Mouse (Mus musculus) hindbrain, embryonic 16.5 days (tissue): ENCODE results near the gene Frat2. TPM values are rescaled to one million over a fixed set of nuclear protein-coding genes. Genes with fewer than 3 reads are reported as not detected.

Experiments
- ATAC-seq: fragments of 200-750 bp; cut with Nextera tagmentation; 2 replicates; pipeline ENCODE4 v1.8.0; 2017; ENCODE audit warnings: moderate TSS enrichment, moderate library complexity
- H3K27ac ChIP-seq: fragments of 300-500 bp; sonication (generic); 2 replicates; pipeline ENCODE4 v1.5.1; 2014; ENCODE audit warnings: low read depth, mild to moderate bottlenecking, control low read depth, low read length, moderate library complexity
- H3K27me3 ChIP-seq: fragments of 300-500 bp; sonication (generic); replicated peaks from 2 replicates; pipeline ENCODE4 v1.6.1; 2014; ENCODE audit warnings: low read length; ENCODE audit not compliant: control insufficient read depth, insufficient read depth
- H3K36me3 ChIP-seq: fragments of 300-500 bp; sonication (generic); 2 replicates; pipeline ENCODE4 v1.6.1; 2014; ENCODE audit warnings: mild to moderate bottlenecking, low read length, moderate library complexity, mixed read lengths; ENCODE audit not compliant: control insufficient read depth, insufficient read depth
- H3K4me1 ChIP-seq: fragments of 300-500 bp; sonication (generic); 2 replicates; pipeline ENCODE4 v1.6.1; 2014; ENCODE audit warnings: low read depth, low read length; ENCODE audit not compliant: control insufficient read depth, insufficient read depth
- H3K4me2 ChIP-seq: fragments of 300-500 bp; sonication (generic); 2 replicates; pipeline ENCODE4 v1.6.1; 2014; ENCODE audit warnings: mild to moderate bottlenecking, low read length, control low read depth, moderate library complexity
- H3K4me3 ChIP-seq: fragments of 300-500 bp; sonication (generic); 2 replicates; pipeline ENCODE4 v1.5.1; 2014; ENCODE audit warnings: mild to moderate bottlenecking, low read length, control low read depth, moderate library complexity
- H3K9ac ChIP-seq: fragments of 300-500 bp; sonication (generic); 2 replicates; pipeline ENCODE4 v1.6.1; 2014; ENCODE audit warnings: low read depth, mild to moderate bottlenecking, control low read depth, low read length, moderate library complexity
- H3K9me3 ChIP-seq: fragments of 300-500 bp; sonication (generic); 2 replicates; pipeline ENCODE4 v1.6.1; 2014; ENCODE audit warnings: mild to moderate bottlenecking, low read length, moderate library complexity; ENCODE audit not compliant: control insufficient read depth
- WGBS: fragments of 180-500 bp; shearing (Covaris S2); extraction: QIAGEN DNeasy Blood & Tissue Kit; methylation state at CpG from one replicate; pipeline ENCODE4 v1.1.7; 2014; 5-methylcytosine and 5-hydroxymethylcytosine counted together
- polyA plus RNA-seq: library from polyadenylated mRNA; unstranded; fragments of >200 nt; fragmentation: Nextera tagmentation; extraction: Ambion mirVana; gene quantifications from 2 replicates; pipeline ENCODE4 v1.2.1, GENCODE M21; 2015

The Frat2 gene
- polyA plus RNA-seq, 1 experiment from 2014 or later: 4.3 TPM

DNA sequence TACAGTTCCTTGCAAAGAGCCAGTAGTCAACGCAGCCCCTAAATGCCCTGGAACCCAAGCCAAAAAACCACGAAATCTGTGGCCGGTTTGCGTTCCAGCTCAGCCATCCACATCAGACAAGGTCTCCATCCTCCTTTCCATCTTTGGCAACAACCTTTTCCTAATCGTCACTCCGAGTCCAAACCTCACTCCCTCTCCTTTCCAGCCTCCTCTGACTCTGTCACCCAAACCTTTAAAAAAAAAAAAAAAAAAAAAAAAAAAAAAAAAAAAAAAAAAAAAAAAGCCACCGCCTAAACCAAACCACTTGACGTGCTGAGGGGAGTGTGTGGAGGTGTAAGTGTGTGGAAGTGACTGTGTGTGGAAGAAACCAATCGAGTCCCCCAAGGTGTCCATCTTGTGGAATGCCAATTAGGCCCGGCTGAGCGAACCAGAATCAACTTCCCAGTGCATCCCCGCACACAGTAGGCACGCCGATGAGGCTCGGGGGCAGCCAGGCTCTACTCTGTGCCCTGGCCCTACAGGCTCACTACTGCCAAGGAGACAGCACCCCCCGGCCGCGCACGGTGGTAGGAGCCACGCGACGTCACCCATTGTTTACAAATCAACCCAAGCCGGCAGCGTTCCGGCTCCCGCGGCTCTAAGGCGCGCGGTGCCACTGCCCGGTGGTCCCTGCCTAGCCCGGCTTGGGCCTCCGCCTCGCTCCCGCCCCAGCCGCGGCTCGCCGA lies 18.4 kb downstream of the Frat2 start, which contains the start of gene Frat1:
Gene Frat1 (plus strand): TSS at position 590 of the 725 bp plus-strand sequence.
- 0% methylated on average over 36 of the region's 39 CpGs for WGBS
- ATAC-seq: peak; percentile 98

GRCm38 (mm10) chr19:41828941-41829340 lies 19.0 kb downstream of the Frat2 start:
- no peak for ATAC-seq
- no peaks in the 10 kb centered on the region for H3K9me3 ChIP-seq
- 66% methylated on average over 3 of the region's 3 CpGs for WGBS
- peak overlapping the region; percentile 78 for H3K9ac ChIP-seq
- peak overlapping the region; percentile 78 for H3K4me2 ChIP-seq
- peak overlapping the region; percentile 73 for H3K4me3 ChIP-seq
- peak overlapping the region; percentile 92 for H3K27ac ChIP-seq
- no peaks in the 10 kb centered on the region for H3K27me3 ChIP-seq
- H3K4me1 ChIP-seq: peaks cover 18% of the 10 kb centered on the region
- H3K36me3 ChIP-seq: no peaks in the 10 kb centered on the region

More for the DNA sequence above, 18.4 kb downstream of the Frat2 start, which contains the start of gene Frat1:
- H3K4me1 ChIP-seq: peaks cover 18% of the 10 kb centered on the region
- peak within 1 kb of the TSS; percentile 92 for H3K27ac ChIP-seq
- no peaks in the 10 kb centered on the region for H3K36me3 ChIP-seq
- H3K4me3 ChIP-seq: peak within 1 kb of the TSS; percentile 73
- peak within 1 kb of the TSS; percentile 78 for H3K9ac ChIP-seq
- H3K4me2 ChIP-seq: peak within 1 kb of the TSS; percentile 78
- H3K9me3 ChIP-seq: no peaks in the 10 kb centered on the region
- H3K27me3 ChIP-seq: no peaks in the 10 kb centered on the region

- H3K9me3 ChIP-seq: no peaks in the 10 kb centered on the region
- no peak overlapping the region for H3K9ac ChIP-seq
- WGBS: 82% methylated on average over 3 of the region's 3 CpGs
- no peaks in the 10 kb centered on the region for H3K27me3 ChIP-seq
- ATAC-seq: no peak
- no peak overlapping the region for H3K4me3 ChIP-seq
- no peak overlapping the region for H3K27ac ChIP-seq
- H3K4me2 ChIP-seq: no peak overlapping the region
- H3K4me1 ChIP-seq: peaks cover 3% of the 10 kb centered on the region
- H3K36me3 ChIP-seq: no peaks in the 10 kb centered on the region
Measured at GRCm38 (mm10) chr19:41826529-41826928, 21.4 kb downstream of the Frat2 start.

DNA sequence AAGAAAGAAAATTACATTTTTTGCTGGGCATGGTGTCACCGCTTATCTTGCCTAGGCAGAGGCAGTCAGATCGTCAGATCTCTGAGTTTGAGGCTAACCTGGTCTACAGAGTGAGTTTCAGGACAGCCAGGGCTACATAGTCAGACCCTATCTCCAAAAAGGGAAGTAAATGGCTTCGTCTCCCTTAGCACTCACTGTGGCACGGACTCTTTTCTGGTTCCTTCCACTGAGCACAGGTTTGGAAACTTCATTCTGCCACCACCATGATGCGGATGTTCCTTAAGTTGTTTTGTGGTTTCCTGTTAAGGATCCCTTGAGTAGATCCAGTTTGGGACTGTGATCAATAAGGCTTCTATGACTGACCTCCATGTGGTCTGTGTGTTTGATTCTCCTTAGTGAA lies 23.0 kb downstream of the Frat2 start:
- no peaks in the 10 kb centered on the region for H3K36me3 ChIP-seq
- H3K4me3 ChIP-seq: no peak overlapping the region
- H3K9ac ChIP-seq: no peak overlapping the region
- no peak overlapping the region for H3K27ac ChIP-seq
- whole genome bisulfite sequencing: 84% methylated on average over 5 of the region's 5 CpGs
- H3K27me3 ChIP-seq: no peaks in the 10 kb centered on the region
- H3K4me1 ChIP-seq: no peaks in the 10 kb centered on the region
- no peaks in the 10 kb centered on the region for H3K9me3 ChIP-seq
- no peak for ATAC-seq
- H3K4me2 ChIP-seq: no peak overlapping the region

DNA sequence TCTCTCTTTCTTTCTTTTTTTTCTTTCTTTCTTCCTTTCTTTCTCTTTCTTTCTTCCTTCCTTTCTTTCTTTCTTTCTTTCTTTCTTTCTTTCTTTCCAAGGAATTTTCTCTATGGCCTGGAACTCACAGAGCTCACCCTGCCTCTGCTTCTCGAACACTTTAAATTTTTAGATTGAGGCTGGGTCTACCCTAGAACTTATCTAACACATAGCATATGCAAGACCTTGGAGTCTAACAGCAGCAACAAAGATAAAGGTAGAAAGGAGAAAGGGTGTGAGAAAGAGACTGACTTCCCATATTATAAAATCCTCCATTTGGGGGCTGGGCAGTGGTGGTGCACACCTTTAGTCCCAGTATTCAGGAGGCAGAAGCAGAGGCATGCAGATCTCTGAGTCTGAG lies 25.3 kb downstream of the Frat2 start:
- Histone ChIP-seq H3K4me2 (no peak overlapping the region), H3K9ac (no peak overlapping the region), H3K27ac (no peak overlapping the region), H3K9me3 (no peaks in the 10 kb centered on the region), H3K4me1 (no peaks in the 10 kb centered on the region), H3K4me3 (no peak overlapping the region), H3K27me3 (no peaks in the 10 kb centered on the region), H3K36me3 (no peaks in the 10 kb centered on the region)
- WGBS: 92% methylated on average over 1 of the region's 1 CpGs
- no peak for ATAC-seq

- Histone ChIP-seq H3K4me1 (no peaks in the 10 kb centered on the region), H3K36me3 (no peaks in the 10 kb centered on the region), H3K9me3 (no peaks in the 10 kb centered on the region), H3K4me2 (no peak overlapping the region), H3K4me3 (no peak overlapping the region), H3K27me3 (no peaks in the 10 kb centered on the region), H3K27ac (no peak overlapping the region), H3K9ac (no peak overlapping the region)
- WGBS: 14% methylated on average over 5 of the region's 5 CpGs
- ATAC-seq: no peak
Measured at GRCm38 (mm10) chr19:41821436-41821835, 26.5 kb downstream of the Frat2 start.

DNA sequence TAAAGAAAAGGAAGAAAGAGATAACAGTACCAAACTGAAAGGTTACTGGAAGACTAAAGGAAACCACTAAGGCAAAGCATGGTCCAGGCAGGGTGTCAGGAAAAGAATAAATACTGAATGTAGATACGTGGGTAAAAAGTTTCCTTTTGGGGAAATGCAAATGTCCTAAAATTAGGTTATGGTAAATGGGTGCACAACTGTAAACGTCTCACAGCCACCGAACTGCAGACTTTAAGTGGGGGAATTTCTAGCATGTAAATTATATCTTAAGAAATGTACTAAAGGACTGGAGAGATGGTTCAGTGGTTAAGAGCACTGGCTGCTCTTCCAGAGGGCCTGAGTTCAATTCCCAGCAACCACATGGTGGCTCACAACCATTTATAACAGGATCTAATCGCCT lies 29.2 kb downstream of the Frat2 start:
- 85% methylated on average over 4 of the region's 4 CpGs for WGBS
- no peaks in the 10 kb centered on the region for H3K9me3 ChIP-seq
- no peaks in the 10 kb centered on the region for H3K27me3 ChIP-seq
- ATAC-seq: no peak
- H3K4me2 ChIP-seq: no peak overlapping the region
- no peak overlapping the region for H3K9ac ChIP-seq
- no peak overlapping the region for H3K27ac ChIP-seq
- no peaks in the 10 kb centered on the region for H3K36me3 ChIP-seq
- no peak overlapping the region for H3K4me3 ChIP-seq
- H3K4me1 ChIP-seq: no peaks in the 10 kb centered on the region

DNA sequence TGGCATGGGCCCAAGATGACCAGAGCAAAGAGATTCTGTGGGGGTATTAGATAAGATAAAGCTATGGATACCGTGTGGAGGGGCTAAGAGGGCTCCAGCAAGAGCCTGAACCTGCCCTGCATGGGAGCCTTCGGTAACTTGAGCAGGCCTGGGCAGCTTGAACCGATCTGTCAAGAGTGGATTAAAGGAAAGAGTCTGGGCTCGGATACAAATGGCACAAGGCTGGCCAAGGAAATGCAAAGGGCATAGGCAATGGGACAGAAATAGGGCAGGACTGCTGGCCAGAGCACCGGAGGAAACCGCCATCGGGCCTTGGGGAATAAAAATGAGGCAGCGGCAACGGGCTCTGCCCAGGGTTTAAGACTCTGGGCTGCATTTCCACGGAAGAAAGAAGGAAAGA lies 30.6 kb downstream of the Frat2 start:
- no peaks in the 10 kb centered on the region for H3K27me3 ChIP-seq
- no peak for ATAC-seq

GRCm38 (mm10) chr19:41816915-41817314 lies 31.0 kb downstream of the Frat2 start:
- no peak for ATAC-seq
- H3K36me3 ChIP-seq: no peaks in the 10 kb centered on the region
- H3K4me3 ChIP-seq: no peak overlapping the region
- no peak overlapping the region for H3K4me2 ChIP-seq
- no peaks in the 10 kb centered on the region for H3K9me3 ChIP-seq
- H3K27ac ChIP-seq: no peak overlapping the region
- no peaks in the 10 kb centered on the region for H3K27me3 ChIP-seq
- 68% methylated on average over 5 of the region's 5 CpGs for WGBS
- no peaks in the 10 kb centered on the region for H3K4me1 ChIP-seq
- no peak overlapping the region for H3K9ac ChIP-seq

More for the DNA sequence above, 30.6 kb downstream of the Frat2 start:
- no peak overlapping the region for H3K4me2 ChIP-seq
- no peak overlapping the region for H3K4me3 ChIP-seq
- 60% methylated on average over 10 of the region's 10 CpGs for whole genome bisulfite sequencing
- H3K9me3 ChIP-seq: no peaks in the 10 kb centered on the region
- no peak overlapping the region for H3K9ac ChIP-seq
- H3K4me1 ChIP-seq: no peaks in the 10 kb centered on the region
- H3K36me3 ChIP-seq: no peaks in the 10 kb centered on the region
- no peak overlapping the region for H3K27ac ChIP-seq
